Mouse (Mus musculus): ENCODE results near the gene Xndc1.
"Not testable (repeated sequence)": the region's sequence is repeated elsewhere in the genome, so short reads cannot be mapped to it uniquely, and the experiment has no call there.

Xndc1 gene

DNA sequence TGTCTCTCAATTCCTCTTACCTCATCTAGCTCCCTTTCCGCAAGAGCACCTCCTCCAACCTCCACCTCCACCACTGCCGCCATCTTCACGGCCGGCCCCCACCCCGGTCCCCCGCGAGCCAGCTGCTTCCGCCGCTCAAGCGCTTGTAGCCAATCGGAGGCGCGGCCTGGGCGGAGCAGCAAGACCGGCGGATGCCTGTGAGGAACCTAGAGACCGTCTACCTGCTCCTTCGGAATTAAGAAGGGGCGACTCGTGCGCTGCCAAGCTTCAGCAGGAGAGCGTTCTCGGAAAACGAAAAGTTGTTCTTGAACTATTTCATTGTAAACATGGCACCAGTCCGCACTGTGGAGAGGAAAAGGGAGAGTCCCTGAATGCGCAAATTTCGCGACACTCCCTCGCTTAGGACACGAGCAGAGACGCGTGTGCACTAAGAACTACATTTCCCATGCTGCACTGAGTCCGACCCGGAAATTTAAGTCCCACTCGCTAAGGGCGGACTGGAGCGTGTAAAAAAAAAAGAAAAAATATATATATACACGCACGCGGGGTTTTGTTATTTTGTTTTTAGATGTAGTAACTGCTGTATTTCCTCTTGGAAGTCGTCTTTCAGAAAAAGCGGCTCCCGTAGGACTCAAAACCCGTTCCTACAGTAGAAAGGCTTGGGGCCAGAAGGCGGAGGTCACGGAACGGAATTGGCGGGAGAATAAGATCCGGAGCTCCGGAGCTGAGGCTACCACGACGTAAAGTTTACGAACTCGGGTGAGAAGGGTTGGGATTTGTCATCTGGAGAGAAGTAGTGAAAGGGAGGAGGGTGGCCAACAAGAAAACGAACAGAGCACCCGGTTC, at the start of gene Xndc1, which contains the start of the genes Rnf121 and Xntrpc:
TSS of gene Xndc1 (plus strand) at position 466 of the 846 bp plus-strand sequence.
TSS of gene Rnf121 (minus strand) at position 424 of the 846 bp plus-strand sequence.
TSS of gene Xntrpc (plus strand) at position 668 of the 846 bp plus-strand sequence.
- peak; percentile 94 for DNase-seq

GRCm38 (mm10) chr7:102016936-102017335, 48.4 kb upstream of the Xndc1 start:
- DNase-seq, result peak; percentile 14

DNA sequence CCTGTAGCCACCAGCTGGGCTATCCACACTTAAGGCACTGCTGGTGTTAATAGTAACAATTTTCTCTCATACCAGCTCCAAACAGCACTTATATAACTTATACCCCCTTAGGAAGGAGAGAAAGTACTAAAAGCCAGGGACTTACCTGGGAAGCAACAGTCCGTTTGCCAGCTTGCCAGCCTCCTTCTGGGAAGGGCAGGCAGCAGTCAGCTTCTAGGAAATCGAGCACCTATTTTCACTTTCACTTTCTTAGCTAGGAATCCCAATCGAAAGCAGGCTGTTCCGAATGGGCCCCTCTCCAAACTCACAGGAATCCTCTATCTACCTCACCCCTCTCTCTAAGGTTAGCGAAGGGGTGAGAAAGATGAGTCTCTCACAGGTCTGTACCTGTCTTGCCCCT, 47.9 kb upstream of the Xndc1 start:
- peak; percentile 54 for DNase-seq

GRCm38 (mm10) chr7:102018034-102018433, 47.3 kb upstream of the Xndc1 start:
- DNase-seq, result peak; percentile 46

- no peak for DNase-seq
These were observed 46.7 kb upstream of the Xndc1 start, which contains the start of gene Il18bp for GRCm38 (mm10) chr7:102018590-102018989. TSS of gene Il18bp (minus strand) at chr7:102018690.

DNA sequence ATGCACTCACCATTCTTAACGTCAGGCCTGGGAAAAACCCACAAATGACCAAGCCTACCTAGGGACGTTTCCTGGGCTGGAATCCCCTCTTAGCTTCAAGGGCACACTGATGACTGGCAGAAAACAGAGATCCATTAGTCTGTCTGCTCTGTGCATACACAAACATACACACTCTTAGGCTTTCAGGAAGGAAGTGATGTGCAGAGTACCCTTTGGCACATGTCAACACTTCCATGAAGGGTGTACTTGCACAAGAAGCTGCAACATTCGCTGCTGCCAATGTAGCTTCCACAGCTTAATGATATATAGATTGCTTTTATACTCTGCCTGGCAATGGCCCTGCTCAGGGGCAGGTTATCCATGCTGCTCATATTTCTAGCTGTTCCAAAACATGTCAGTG, 45.9 kb upstream of the Xndc1 start:
- DNase-seq, result no peak

DNA sequence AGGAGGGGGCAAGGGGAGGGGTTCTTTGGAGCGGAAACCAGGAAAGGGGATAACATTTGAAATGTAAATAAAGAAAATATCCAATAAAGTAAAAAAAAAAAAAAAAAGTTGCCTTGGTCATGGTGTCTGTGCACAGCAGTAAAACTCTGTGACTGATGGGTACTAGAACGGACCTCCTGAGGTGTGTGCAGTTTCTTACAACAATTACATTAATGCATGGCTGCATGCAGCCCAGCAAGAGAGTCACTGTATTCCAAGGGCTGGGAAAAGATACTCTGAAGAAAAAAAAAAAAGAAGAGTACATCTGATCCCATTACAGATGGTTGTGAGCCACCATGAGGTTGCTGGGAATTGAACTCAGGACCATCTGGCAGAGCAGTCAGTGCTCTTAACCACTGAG, 44.4 kb upstream of the Xndc1 start:
- DNase-seq, result not testable (repeated sequence)

- no peak for DNase-seq
These were observed 41.5 kb upstream of the Xndc1 start for GRCm38 (mm10) chr7:102023821-102024220.

DNA sequence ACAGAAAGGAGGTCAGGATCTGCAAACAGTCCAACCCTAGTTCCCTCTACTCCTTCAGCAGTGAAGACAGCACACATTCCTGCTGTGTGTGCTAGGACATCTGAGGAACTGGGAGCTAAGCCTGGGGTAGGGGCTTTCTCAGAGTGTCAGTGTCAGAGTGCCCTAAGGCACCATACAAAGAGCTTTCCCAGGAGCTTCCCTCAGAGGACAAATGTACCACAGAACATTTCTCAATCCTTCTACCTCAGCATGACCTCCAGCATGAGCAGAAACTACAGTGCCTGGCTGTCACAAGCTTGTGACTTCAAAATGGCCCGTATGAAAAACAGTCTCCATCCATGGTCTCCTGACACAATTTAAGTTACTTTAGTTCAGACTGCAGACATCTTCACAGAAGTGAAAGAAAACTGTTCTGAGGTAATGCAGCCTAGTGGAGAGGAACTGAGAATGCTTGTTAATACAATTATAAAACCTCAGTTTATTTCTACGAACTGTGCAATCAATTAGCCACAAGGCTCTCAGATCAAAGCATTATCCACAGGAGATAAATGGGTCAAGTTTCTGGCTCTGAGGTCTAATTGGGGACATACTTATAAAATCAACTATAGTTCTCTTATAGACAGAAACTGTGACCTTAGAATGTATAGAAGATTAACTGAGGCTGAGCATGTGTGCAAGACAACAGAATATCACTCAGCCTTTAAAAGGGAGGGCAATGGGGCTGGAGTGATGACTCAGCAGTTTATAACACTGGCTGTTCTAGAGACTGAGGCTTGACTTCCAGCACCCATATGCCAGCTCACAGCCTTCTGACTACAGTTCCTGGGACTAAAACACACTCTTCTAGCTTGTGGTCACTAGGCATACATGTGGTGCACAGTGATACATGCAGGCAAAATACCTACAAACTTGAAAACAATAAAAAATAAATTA, 39.9 kb upstream of the Xndc1 start:
- no peak for DNase-seq

GRCm38 (mm10) chr7:102034904-102035303, 30.4 kb upstream of the Xndc1 start:
- DNase-seq, result peak; percentile 54

- peak; percentile 15 for DNase-seq
These were observed 29.8 kb upstream of the Xndc1 start for GRCm38 (mm10) chr7:102035534-102035933.

GRCm38 (mm10) chr7:102037318-102037717, 28.0 kb upstream of the Xndc1 start:
- no peak for DNase-seq

DNA sequence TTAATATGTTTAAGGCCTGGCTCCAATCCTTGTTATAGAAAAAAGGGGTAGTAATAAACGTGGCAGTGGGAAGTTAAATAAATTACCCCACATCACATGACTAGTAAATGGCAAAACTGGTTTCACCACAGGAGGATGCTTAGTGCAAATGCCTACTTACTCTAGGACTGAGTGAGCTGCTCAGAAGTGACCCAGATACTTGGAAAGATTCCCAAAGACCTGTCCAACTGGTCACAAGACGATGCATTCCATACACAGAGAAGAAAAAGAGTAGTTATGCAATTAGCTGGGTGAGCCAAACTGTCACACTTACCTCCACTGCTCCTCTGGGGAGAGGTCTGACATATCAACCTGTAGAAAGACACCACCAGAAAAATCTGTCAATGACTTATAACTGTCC, 23.0 kb upstream of the Xndc1 start:
- peak; percentile 56 for DNase-seq

DNA sequence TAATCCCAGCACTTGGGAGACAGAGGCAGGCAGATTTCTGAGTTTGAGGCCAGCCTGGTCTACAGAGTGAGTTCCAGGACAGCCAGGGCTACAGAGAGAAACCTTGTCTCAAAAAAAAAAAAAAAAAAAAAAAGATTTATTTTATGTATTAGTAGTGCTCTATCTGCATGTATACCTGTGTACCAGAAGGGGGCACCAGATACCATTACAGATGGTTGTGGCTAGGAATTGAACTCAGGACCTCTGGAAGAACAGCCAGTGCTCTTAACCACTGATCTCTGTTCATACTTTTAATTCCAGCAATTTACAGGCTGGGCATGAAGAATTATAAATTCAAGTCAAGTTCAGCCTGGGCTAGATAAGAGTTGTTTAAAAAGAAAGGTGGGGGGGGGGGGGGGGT, 16.8 kb upstream of the Xndc1 start:
- peak; percentile 23 for DNase-seq

GRCm38 (mm10) chr7:102061353-102061752, 4.0 kb upstream of the Xndc1 start:
- DNase-seq, result no peak

DNA sequence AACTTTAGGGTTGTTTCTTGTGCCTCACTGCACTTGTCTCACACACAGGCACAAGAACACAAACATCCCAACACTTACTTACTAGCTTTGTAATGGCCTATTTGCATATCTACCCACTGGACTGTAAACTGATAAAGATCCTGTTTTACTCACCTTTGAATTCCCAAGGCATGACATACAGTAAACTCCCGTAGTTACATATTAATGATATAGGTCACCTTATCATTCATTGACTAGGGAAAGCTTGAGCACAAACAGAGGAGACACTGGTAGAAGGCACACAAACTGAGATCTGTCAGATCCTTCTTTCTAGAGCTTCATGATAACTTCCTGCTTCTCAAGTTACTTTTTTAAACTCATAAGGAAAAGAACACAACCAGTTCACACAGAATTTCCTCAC, 3.1 kb upstream of the Xndc1 start:
- DNase-seq, result no peak

GRCm38 (mm10) chr7:102063891-102064290, 1.4 kb upstream of the Xndc1 start:
- DNase-seq, result no peak

DNA sequence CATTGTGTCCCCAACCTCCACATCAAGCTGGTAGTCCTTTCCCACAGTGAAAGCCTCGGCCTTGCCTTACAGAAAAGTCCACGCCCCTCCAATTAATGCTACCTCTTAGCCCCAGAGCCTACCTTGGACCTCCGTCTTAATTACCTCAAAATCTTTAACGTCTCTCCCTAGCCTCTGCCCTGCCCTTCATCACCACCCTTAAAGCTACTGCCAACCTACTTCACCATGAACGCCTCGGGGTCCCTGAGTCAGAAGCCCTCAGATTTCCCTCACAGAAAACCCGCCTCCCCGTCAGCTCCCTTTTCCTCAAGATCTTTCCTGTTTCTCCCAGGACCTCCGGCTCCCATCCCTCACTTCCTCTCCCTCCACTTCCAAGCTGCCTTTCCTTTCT, 661 bp upstream of the Xndc1 start:
- DNase-seq, result no peak

DNA sequence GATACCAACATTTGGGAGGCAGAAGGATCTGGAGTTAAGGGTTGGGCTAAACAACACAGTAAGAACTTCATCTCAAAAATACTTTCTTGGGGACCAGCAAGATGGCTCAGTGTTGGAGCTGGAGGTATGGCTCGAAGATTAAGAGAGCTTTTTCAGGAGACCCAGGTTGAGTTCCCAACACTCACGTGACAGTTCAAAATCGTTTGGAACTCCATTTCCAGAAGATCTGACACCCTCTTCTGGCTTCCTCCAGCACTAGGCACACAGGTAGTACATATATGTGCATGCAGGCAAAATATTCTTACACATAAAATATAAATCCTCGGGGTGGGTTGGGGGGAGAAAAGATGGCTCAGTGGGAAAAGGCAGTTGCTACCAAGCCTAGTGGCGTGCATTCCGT, 1.1 kb downstream of the Xndc1 start:
- DNase-seq, result no peak

DNA sequence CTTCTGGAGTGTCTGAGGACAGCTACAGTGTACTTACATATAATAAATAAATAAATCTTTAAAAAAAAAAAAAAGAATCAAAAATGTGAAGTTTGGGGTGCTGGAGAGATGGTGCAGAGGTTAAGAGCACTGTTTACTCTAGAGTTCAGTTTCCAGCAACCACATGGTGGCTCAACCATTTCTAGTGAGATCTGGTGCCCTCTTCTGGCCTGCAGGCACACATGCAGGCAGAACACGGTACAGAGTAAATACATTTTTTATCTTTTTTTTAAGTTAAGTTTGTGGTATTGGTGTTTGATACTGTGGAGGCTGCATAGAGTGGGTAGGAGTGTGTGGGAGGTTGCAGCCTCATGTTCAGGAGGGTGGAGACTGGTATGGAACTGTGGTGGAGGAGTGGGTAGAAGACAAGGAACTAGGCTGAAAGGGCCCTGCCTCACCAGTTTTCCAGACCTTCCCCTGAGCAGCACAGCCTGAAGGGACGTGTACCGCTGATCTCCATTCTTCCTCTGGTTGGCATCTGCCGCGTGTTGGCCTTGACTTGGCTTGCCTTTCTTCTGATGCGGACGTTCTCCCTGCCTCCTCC, 11.5 kb downstream of the Xndc1 start:
- peak; percentile 31 for DNase-seq

DNA sequence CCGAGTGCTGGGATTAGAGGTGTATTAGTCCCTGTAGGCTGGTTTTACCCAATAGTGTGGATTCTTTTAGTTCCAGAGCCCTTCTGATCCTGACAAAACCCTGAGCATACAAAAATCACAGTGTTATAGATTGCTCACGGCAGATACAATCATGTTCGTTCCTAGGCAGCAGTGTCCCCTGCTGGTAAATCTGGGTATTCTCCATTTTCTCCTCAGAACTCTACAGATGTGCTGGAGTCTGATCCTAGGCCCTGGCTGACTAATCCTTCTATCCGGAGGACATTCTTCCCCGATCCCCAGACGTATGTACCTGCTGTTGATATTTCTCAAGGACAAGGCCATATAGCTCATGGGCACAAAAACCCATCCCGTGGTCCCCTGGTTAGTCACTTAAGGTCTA, 13.2 kb downstream of the Xndc1 start:
- DNase-seq, result peak; percentile 63

DNA sequence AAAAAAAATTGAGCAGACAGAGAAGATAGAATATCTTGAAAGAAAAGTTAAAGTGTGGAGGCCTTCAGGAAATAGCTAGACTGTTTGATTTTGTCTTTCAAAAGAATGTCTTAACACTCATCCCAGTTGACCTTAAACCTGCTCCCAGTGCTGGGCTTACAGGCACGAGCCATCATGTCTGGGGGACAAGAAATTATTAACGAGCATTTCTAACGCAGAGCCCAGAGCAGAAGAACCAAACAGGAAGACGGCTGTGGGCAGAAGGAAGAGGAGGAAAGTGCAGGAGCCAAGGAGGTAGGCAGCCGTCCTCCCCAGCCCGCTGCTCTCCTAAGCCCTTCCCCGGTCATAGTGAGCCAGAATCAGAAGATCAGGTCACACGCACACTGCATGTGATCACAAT, 15.0 kb downstream of the Xndc1 start:
- DNase-seq, result no peak

DNA sequence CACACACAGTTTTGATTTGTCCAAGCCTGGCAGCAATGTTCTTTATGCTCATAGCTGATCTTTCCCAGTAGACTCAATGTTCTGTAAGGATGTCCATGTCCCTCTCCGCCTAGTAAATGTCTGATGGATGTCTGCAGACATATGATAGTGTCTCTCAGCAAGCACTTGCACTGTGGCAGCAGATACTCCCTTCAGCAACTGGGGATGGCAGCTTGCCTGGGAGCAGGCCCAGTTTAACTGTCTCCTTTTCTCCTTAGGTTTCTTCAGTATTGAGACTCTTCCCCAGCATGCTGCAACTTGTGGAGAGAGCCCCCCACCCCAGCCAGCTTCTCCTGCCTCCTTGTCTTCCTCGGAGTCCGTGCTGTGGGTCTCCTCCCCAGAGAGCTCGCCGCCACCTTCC, 16.5 kb downstream of the Xndc1 start:
- no peak for DNase-seq

All from lung, postnatal 36 days (tissue).